Mouse (Mus musculus): ENCODE data around the gene Cx3cl1. TPM values are rescaled to one million over a fixed set of nuclear protein-coding genes. Genes with fewer than 3 reads are reported as not detected.
A peak's percentile ranks its signal among the peaks of the same experiment; 100 is the strongest.

Gene Cx3cl1
- polyA plus RNA-seq, 1 experiment, result 3.2 TPM

DNA sequence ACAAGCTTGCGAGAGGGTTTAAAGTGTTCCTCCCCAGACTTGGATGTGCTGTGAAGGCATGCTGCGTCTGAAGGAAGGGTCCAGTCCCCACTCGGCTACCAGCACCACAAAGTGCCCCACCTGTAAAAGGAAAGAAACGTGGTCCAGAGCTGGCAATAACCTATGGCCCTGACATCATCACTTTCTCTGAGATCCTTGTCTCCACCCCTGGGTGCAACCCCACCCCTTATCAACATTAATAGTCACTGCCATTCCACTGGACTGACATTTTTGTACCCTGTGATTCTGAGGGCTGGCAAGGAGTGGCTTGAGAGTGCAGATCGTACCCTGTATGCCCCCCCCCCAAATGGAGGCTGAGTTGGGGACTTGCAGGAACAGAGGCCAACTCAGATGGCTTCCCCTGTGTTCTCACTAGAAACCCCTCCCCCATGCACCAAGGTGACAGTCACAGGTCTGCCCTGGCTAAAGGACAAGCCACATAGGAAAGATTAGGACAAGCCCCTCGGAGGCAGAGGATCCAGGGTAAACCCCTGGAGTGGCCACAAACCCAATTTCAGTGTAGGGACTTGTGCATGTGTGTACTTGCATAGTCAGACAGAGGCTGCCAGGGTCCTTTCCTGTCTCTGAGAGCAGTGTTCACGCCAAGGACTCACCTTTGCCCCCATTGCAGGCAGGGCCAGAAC is 9.5 kb downstream of the Cx3cl1 start:
- Histone ChIP-seq H3K4me1 (ENCODE audit: control insufficient read depth, insufficient read depth, low read length) (no peaks in the 10 kb centered on the region), H3K27me3 (ENCODE audit: control insufficient read depth, insufficient read depth, low read length, poor library complexity, severe bottlenecking) (no peaks in the 10 kb centered on the region), H3K4me3 (ENCODE audit: low read depth, low read length) (peak overlapping the region; percentile 10), H3K9me3 (replicated peaks; ENCODE audit: control insufficient read depth, insufficient read depth, low read length, poor library complexity, severe bottlenecking) (no peaks in the 10 kb centered on the region), H3K9ac (ENCODE audit: low read depth, poor library complexity, severe bottlenecking) (0 out of 2 replicates have a peak overlapping the region, but pooled peaks have one; percentile 1), H3K36me3 (ENCODE audit: control insufficient read depth, insufficient read depth, low read length, poor library complexity, severe bottlenecking) (no peaks in the 10 kb centered on the region), H3K27ac (ENCODE audit: insufficient read depth, low read length) (no peak overlapping the region)
- no peak for TF ChIP-seq EP300 (IDR thresholded peaks at IDR 0.05; ENCODE audit: insufficient read depth, low read depth, low read length)
- TF ChIP-seq CTCF (IDR thresholded peaks at IDR 0.05; ENCODE audit: low read depth, low read length), result no peak
- TF ChIP-seq POLR2A (IDR thresholded peaks at IDR 0.05; ENCODE audit: insufficient read depth, low read length), result no peak

GRCm38 (mm10) chr8:94781838-94782235 is 10.0 kb downstream of the Cx3cl1 start:
- Histone ChIP-seq H3K4me3 (ENCODE audit: low read depth, low read length) (peak overlapping the region; percentile 10; the same call in 1 of the 2 replicates), H3K27me3 (ENCODE audit: control insufficient read depth, insufficient read depth, low read length, poor library complexity, severe bottlenecking) (no peaks in the 10 kb centered on the region), H3K36me3 (ENCODE audit: control insufficient read depth, insufficient read depth, low read length, poor library complexity, severe bottlenecking) (no peaks in the 10 kb centered on the region), H3K9ac (ENCODE audit: low read depth, poor library complexity, severe bottlenecking) (no peak overlapping the region), H3K9me3 (replicated peaks; ENCODE audit: control insufficient read depth, insufficient read depth, low read length, poor library complexity, severe bottlenecking) (no peaks in the 10 kb centered on the region), H3K4me1 (ENCODE audit: control insufficient read depth, insufficient read depth, low read length) (no peaks in the 10 kb centered on the region), H3K27ac (ENCODE audit: insufficient read depth, low read length) (no peak overlapping the region)
- no peak for TF ChIP-seq EP300 (IDR thresholded peaks at IDR 0.05; ENCODE audit: insufficient read depth, low read depth, low read length)
- TF ChIP-seq POLR2A (IDR thresholded peaks at IDR 0.05; ENCODE audit: insufficient read depth, low read length), result no peak
- TF ChIP-seq CTCF (IDR thresholded peaks at IDR 0.05; ENCODE audit: low read depth, low read length), result no peak

GRCm38 (mm10) chr8:94783890-94784289 is 12.1 kb downstream of the Cx3cl1 start:
- no peaks in the 10 kb centered on the region for H3K27me3 ChIP-seq (ENCODE audit: control insufficient read depth, insufficient read depth, low read length, poor library complexity, severe bottlenecking)
- no peaks in the 10 kb centered on the region for H3K9me3 ChIP-seq (replicated peaks; ENCODE audit: control insufficient read depth, insufficient read depth, low read length, poor library complexity, severe bottlenecking)
- no peak overlapping the region for H3K4me3 ChIP-seq (ENCODE audit: low read depth, low read length)
- H3K9ac ChIP-seq (ENCODE audit: low read depth, poor library complexity, severe bottlenecking), result no peak overlapping the region
- no peaks in the 10 kb centered on the region for H3K4me1 ChIP-seq (ENCODE audit: control insufficient read depth, insufficient read depth, low read length)
- no peak overlapping the region for H3K27ac ChIP-seq (ENCODE audit: insufficient read depth, low read length)
- no peaks in the 10 kb centered on the region for H3K36me3 ChIP-seq (ENCODE audit: control insufficient read depth, insufficient read depth, low read length, poor library complexity, severe bottlenecking)
- TF ChIP-seq POLR2A (IDR thresholded peaks at IDR 0.05; ENCODE audit: insufficient read depth, low read length) (no peak), CTCF (IDR thresholded peaks at IDR 0.05; ENCODE audit: low read depth, low read length) (no peak), EP300 (IDR thresholded peaks at IDR 0.05; ENCODE audit: insufficient read depth, low read depth, low read length) (no peak)

DNA sequence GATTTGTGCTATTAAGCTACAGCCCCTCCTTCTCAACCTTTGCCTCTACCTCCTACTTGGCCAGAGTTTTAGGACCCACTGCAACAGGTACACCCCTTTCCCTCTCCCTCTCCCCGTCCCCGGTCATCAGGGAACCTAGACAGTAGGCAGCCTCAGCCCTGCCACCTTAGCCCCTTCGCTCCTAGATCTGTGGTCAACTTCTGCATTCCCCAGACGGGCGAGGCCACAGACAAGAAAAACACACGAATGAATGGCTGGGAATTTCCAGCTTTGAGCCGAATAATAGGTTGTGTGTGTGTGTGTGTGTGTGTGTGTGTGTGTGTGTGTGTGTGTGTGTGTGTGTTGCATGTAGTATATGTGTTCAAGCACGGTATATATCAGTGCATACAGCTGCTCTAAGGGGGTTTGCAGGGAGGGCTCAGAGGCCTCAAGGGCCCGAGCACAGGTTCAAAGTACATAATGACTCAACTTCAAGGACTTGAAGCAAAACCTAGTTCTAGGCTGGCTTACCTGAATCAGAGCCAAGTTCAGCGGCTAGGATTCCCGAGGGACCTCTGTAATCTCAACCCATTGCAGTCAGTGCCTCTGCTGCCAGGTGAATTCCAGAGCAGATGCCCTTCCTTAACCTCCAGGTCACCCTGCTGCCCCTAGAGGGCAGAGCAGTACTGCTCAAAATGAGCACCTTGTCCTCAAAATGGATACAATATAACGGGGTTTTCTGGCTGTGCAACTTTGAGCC is 13.6 kb downstream of the Cx3cl1 start:
- H3K27ac ChIP-seq (ENCODE audit: insufficient read depth, low read length), result no peak overlapping the region
- H3K36me3 ChIP-seq (ENCODE audit: control insufficient read depth, insufficient read depth, low read length, poor library complexity, severe bottlenecking), result no peaks in the 10 kb centered on the region
- H3K4me1 ChIP-seq (ENCODE audit: control insufficient read depth, insufficient read depth, low read length), result no peaks in the 10 kb centered on the region
- no peak overlapping the region for H3K4me3 ChIP-seq (ENCODE audit: low read depth, low read length)
- TF ChIP-seq CTCF (IDR thresholded peaks at IDR 0.05; ENCODE audit: low read depth, low read length), result peak; percentile 59
- TF ChIP-seq POLR2A (IDR thresholded peaks at IDR 0.05; ENCODE audit: insufficient read depth, low read length), result no peak
- H3K9me3 ChIP-seq (replicated peaks; ENCODE audit: control insufficient read depth, insufficient read depth, low read length, poor library complexity, severe bottlenecking), result no peaks in the 10 kb centered on the region
- H3K27me3 ChIP-seq (ENCODE audit: control insufficient read depth, insufficient read depth, low read length, poor library complexity, severe bottlenecking), result no peaks in the 10 kb centered on the region
- H3K9ac ChIP-seq (ENCODE audit: low read depth, poor library complexity, severe bottlenecking), result no peak overlapping the region

DNA sequence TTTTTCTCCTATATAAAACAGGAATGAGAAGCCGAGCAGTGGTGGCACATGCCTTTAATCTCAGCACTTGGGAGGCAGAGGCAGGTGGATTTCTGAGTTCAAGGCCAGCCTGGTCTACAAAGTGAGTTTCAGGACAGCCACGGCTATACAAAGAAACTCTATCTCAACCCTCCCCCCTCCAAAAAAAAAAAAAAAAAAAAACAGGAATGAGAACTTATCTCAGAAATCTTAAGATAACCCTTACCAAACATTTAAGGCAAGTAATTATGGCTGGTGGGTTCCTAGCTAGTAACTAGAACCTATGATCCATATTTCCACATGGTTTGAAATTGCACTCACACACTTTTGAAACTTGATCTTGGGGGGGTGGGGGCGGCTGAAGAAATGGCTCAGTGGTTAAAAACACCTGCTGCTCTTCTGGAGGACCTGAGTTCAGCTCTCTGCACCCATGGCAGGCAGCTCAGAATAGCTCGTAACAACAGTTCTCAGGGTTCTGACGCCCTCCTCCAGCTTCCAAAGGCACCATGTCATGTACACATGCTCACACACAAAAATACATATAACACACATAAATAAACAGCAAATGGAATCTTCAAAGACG is 14.3 kb downstream of the Cx3cl1 start:
- no peak for TF ChIP-seq POLR2A (IDR thresholded peaks at IDR 0.05; ENCODE audit: insufficient read depth, low read length)
- TF ChIP-seq CTCF (IDR thresholded peaks at IDR 0.05; ENCODE audit: low read depth, low read length), result no peak
- no peak for TF ChIP-seq EP300 (IDR thresholded peaks at IDR 0.05; ENCODE audit: insufficient read depth, low read depth, low read length)
- H3K27me3 ChIP-seq (ENCODE audit: control insufficient read depth, insufficient read depth, low read length, poor library complexity, severe bottlenecking), result no peaks in the 10 kb centered on the region
- no peak overlapping the region for H3K4me3 ChIP-seq (ENCODE audit: low read depth, low read length)
- no peaks in the 10 kb centered on the region for H3K36me3 ChIP-seq (ENCODE audit: control insufficient read depth, insufficient read depth, low read length, poor library complexity, severe bottlenecking)
- H3K9ac ChIP-seq (ENCODE audit: low read depth, poor library complexity, severe bottlenecking), result no peak overlapping the region
- no peaks in the 10 kb centered on the region for H3K9me3 ChIP-seq (replicated peaks; ENCODE audit: control insufficient read depth, insufficient read depth, low read length, poor library complexity, severe bottlenecking)
- H3K4me1 ChIP-seq (ENCODE audit: control insufficient read depth, insufficient read depth, low read length), result no peaks in the 10 kb centered on the region
- H3K27ac ChIP-seq (ENCODE audit: insufficient read depth, low read length), result no peak overlapping the region
